Mouse (Mus musculus): ENCODE results near the gene Cdc42ep1. TPM values are rescaled to one million over a fixed set of nuclear protein-coding genes. Genes with fewer than 3 reads are reported as not detected.

The Cdc42ep1 gene
- total and polyA plus RNA-seq, 3 experiments, result 0.04 to 1.7 TPM; not detected in 1

DNA sequence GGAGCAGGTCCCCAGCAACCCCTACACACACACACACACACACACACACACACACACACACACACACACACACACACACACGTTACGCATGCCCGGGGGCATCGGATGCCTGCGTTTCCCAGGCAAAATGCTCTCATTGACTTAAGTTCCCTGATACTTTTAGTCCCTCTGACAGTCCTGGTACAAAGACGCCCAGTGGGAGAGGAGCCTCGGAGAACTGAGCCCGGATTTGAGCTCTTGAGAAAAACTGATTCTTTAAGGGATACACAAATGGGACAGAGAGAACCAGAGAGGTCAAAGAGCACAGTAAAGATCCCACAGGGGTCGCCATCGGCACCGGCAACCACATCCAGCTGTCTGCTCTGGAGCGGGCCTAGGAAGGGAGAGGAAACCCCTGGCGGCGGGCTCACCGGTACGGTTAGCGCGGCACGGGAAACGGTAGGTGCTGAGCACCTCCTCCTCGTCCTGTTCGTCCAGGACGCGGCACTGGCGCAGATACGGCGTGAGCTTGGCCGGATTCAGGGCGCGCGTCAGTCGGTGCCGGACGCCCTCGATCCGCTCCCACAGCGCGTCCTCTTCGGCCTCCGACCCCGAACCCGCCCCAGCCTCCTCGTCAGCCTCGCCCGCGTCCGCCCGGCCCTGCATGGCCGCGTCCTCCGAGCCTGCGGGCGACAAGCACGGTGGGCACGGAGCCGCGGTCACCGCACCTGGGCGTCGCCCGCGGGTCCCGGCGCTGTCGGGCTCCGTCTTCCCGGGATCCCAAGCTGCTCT lies 40.3 kb upstream of the Cdc42ep1 start:
- no peaks in the 10 kb centered on the region for H3K79me2 ChIP-seq (ENCODE audit: control insufficient read depth, insufficient read depth, low read length, poor library complexity)
- no peak overlapping the region for H3K27ac ChIP-seq (ENCODE audit: control insufficient read depth, low read depth, low read length)
- TF ChIP-seq ELF1 (IDR thresholded peaks at IDR 0.05; ENCODE audit: low read depth, low read length), result no peak
- TF ChIP-seq ZC3H11A (IDR thresholded peaks at IDR 0.05; ENCODE audit: low read depth, low read length), result no peak
- TF ChIP-seq SIN3A (IDR thresholded peaks at IDR 0.05; ENCODE audit: low read length), result no peak
- no peak for TF ChIP-seq TAL1 (IDR thresholded peaks at IDR 0.05; ENCODE audit: low read length)
- no peaks in the 10 kb centered on the region for H3K4me1 ChIP-seq (ENCODE audit: control insufficient read depth in 1 of 2, insufficient read depth in 2 of 2, low read length in 2 of 2)
- no peaks in the 10 kb centered on the region for H3K36me3 ChIP-seq (ENCODE audit: control insufficient read depth in 1 of 2, insufficient read depth in 2 of 2, low read length in 2 of 2)
- H3K9ac ChIP-seq (ENCODE audit: control insufficient read depth, low read depth, low read length, poor library complexity, severe bottlenecking), result no peak overlapping the region
- H3K27me3 ChIP-seq (ENCODE audit: control insufficient read depth in 1 of 2, insufficient read depth in 2 of 2, low read length in 2 of 2), result no peaks in the 10 kb centered on the region
- DNase-seq (ENCODE audit: low read depth, low spot score), result no peak
- no peaks in the 10 kb centered on the region for H3K9me3 ChIP-seq (replicated peaks; ENCODE audit: insufficient read depth, low read length)
- H3K4me3 ChIP-seq (ENCODE audit: control insufficient read depth in 1 of 2, insufficient read depth in 1 of 2, low read depth in 2 of 2, low read length in 2 of 2), result no peak overlapping the region

DNA sequence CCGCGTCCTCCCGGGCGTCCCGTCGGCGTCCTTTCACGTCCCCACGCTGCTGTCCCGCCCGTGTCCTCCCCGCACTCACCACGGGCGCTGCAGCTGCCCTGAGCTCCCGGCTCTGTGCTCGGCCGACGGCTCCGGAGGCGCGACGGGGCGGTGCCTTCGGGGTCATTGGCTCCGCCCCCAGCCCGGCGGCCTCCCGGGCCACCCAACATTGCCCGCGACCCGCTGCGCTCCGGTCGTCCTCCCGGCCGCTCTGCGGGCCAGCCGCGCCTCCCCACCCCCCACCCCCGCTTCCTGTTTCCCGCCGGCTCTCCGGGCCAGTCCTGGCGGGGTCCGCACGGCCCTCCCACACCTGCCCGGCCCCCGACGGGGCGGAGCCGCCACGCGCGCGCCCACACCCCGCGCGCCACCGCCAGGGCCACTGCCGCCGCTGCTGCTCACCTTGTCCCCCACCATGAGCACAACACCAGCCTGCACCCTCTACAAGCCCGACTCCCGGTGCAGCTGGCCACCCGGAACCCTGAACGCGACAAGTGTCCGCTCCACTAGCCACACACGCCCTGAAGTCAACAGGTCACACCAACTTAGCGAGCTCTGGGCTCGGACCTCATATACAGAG lies 39.5 kb upstream of the Cdc42ep1 start, which contains the start of gene Card10:
Card10 (minus strand) TSS at position 267 of the 616 bp plus-strand sequence.
- H3K36me3 ChIP-seq (ENCODE audit: control insufficient read depth in 1 of 2, insufficient read depth in 2 of 2, low read length in 2 of 2), result no peaks in the 10 kb centered on the region
- H3K9me3 ChIP-seq (replicated peaks; ENCODE audit: insufficient read depth, low read length), result no peaks in the 10 kb centered on the region
- H3K9ac ChIP-seq (ENCODE audit: control insufficient read depth, low read depth, low read length, poor library complexity, severe bottlenecking), result no peak within 1 kb of the TSS
- H3K4me1 ChIP-seq (ENCODE audit: control insufficient read depth in 1 of 2, insufficient read depth in 2 of 2, low read length in 2 of 2), result no peaks in the 10 kb centered on the region
- no peak for TF ChIP-seq SIN3A (IDR thresholded peaks at IDR 0.05; ENCODE audit: low read length)
- TF ChIP-seq ZNF384 (IDR thresholded peaks at IDR 0.05; ENCODE audit: low read depth, low read length), result no peak
- TF ChIP-seq ELF1 (IDR thresholded peaks at IDR 0.05; ENCODE audit: low read depth, low read length), result no peak
- TF ChIP-seq ETS1 (IDR thresholded peaks at IDR 0.05; ENCODE audit: low read depth, low read length), result no peak
- no peak for TF ChIP-seq USF1 (IDR thresholded peaks at IDR 0.05; ENCODE audit: low read depth, low read length)
- no peak for TF ChIP-seq TAL1 (IDR thresholded peaks at IDR 0.05; ENCODE audit: low read length)
- TF ChIP-seq GATA1 (IDR thresholded peaks at IDR 0.05; ENCODE audit: low read depth, low read length), result no peak
- TF ChIP-seq MXI1 (IDR thresholded peaks at IDR 0.05; ENCODE audit: low read depth, low read length), result no peak
- no peak for TF ChIP-seq POLR2AphosphoS5 (IDR thresholded peaks at IDR 0.05; ENCODE audit: borderline replicate concordance, low read depth, low read length)
- no peak for TF ChIP-seq MAFK (IDR thresholded peaks at IDR 0.05; ENCODE audit: borderline replicate concordance, low read depth, low read length)
- H3K27ac ChIP-seq (ENCODE audit: control insufficient read depth, low read depth, low read length), result no peak within 1 kb of the TSS
- no peak within 1 kb of the TSS for H3K4me3 ChIP-seq (ENCODE audit: control insufficient read depth in 1 of 2, insufficient read depth in 1 of 2, low read depth in 2 of 2, low read length in 2 of 2)
- H3K79me2 ChIP-seq (ENCODE audit: control insufficient read depth, insufficient read depth, low read length, poor library complexity), result no peaks in the 10 kb centered on the region
- peaks cover 0 to 3% of the 10 kb centered on the region in 2 experiments; a peak in 2 of 4 replicates for H3K27me3 ChIP-seq (ENCODE audit: control insufficient read depth in 1 of 2, insufficient read depth in 2 of 2, low read length in 2 of 2)
- no peak for DNase-seq (ENCODE audit: low read depth, low spot score)

DNA sequence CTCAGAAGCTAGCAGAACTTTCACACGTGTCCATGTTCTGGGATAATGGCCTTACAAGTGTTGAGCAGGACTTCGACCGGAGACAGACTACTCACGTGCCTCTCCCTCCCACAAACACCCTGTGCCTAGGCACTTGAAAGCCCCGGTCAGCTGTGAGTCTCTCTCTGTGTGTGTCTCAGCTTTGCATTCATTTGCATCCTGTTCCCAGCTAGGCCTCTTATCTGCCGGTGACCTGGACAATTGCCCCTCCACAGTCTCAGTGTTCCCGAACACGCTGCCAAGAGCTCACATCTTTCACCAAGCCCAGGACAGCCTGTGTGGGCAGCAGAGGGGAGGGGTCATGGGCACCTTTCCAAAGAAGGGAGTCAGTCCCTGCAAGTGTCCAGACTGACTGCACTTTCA lies 38.9 kb upstream of the Cdc42ep1 start:
- H3K4me1 ChIP-seq (ENCODE audit: control insufficient read depth in 1 of 2, insufficient read depth in 2 of 2, low read length in 2 of 2), result no peaks in the 10 kb centered on the region
- no peaks in the 10 kb centered on the region for H3K36me3 ChIP-seq (ENCODE audit: control insufficient read depth in 1 of 2, insufficient read depth in 2 of 2, low read length in 2 of 2)
- peaks cover 0 to 3% of the 10 kb centered on the region in 2 experiments; a peak in 2 of 4 replicates for H3K27me3 ChIP-seq (ENCODE audit: control insufficient read depth in 1 of 2, insufficient read depth in 2 of 2, low read length in 2 of 2)
- no peak overlapping the region for H3K27ac ChIP-seq (ENCODE audit: control insufficient read depth, low read depth, low read length)
- DNase-seq (ENCODE audit: low read depth, low spot score), result no peak
- no peak overlapping the region for H3K9ac ChIP-seq (ENCODE audit: control insufficient read depth, low read depth, low read length, poor library complexity, severe bottlenecking)
- H3K4me3 ChIP-seq (ENCODE audit: control insufficient read depth in 1 of 2, insufficient read depth in 1 of 2, low read depth in 2 of 2, low read length in 2 of 2), result no peak overlapping the region
- H3K79me2 ChIP-seq (ENCODE audit: control insufficient read depth, insufficient read depth, low read length, poor library complexity), result no peaks in the 10 kb centered on the region
- H3K9me3 ChIP-seq (replicated peaks; ENCODE audit: insufficient read depth, low read length), result no peaks in the 10 kb centered on the region
- TF ChIP-seq POLR2AphosphoS5 (IDR thresholded peaks at IDR 0.05; ENCODE audit: borderline replicate concordance, low read depth, low read length) (no peak), USF2 (IDR thresholded peaks at IDR 0.05; ENCODE audit: borderline replicate concordance in 1 of 2, insufficient read depth in 1 of 2, low read depth in 1 of 2, low read length in 2 of 2) (no peak), ZKSCAN1 (IDR thresholded peaks at IDR 0.05; ENCODE audit: low read depth, low read length) (no peak), CTCF (IDR thresholded peaks at IDR 0.05 in 2 of 3, conservative IDR thresholded peaks at IDR 0.05 in 1 of 3; ENCODE audit: control insufficient read depth in 1 of 3, insufficient read depth in 1 of 3, low read depth in 2 of 3, low read length in 3 of 3, poor library complexity in 1 of 3, severe bottlenecking in 1 of 3) (no peak), E2F4 (IDR thresholded peaks at IDR 0.05; ENCODE audit: borderline replicate concordance, low read depth, low read length) (no peak), TCF12 (IDR thresholded peaks at IDR 0.05; ENCODE audit: low read depth, low read length) (no peak), MAX (IDR thresholded peaks at IDR 0.05; ENCODE audit: low read length) (no peak), JUND (IDR thresholded peaks at IDR 0.05; ENCODE audit: low read depth, low read length) (no peak), MAZ (IDR thresholded peaks at IDR 0.05; ENCODE audit: low read depth, low read length) (no peak), TAL1 (IDR thresholded peaks at IDR 0.05; ENCODE audit: low read length) (no peak), MYC (IDR thresholded peaks at IDR 0.05; ENCODE audit: low read depth, low read length) (no peak), GATA1 (IDR thresholded peaks at IDR 0.05; ENCODE audit: low read depth, low read length) (no peak), KAT2A (conservative IDR thresholded peaks at IDR 0.05; ENCODE audit: low read depth, low read length) (no peak), MAFK (IDR thresholded peaks at IDR 0.05; ENCODE audit: borderline replicate concordance, low read depth, low read length) (no peak), MEF2A (IDR thresholded peaks at IDR 0.05; ENCODE audit: extremely low read depth, insufficient replicate concordance, low read depth, low read length, poor library complexity, severe bottlenecking) (no peak), ETS1 (IDR thresholded peaks at IDR 0.05; ENCODE audit: low read depth, low read length) (no peak)

Measured in MEL (cell line).